Mouse (Mus musculus) heart, adult 2 months (tissue): ENCODE data around the gene Adamts9.

Source experiments
- CTCF ChIP-seq: fragments of 200-600 bp; IDR thresholded peaks from 2 replicates; pipeline ENCODE4 v1.8.1; 2022; ENCODE audit warnings: antibody characterized with exemption, mild to moderate bottlenecking, moderate library complexity
- POLR2A ChIP-seq: fragments of 200-500 bp; IDR thresholded peaks from 2 replicates; pipeline ENCODE4 v1.6.1; 2011; ENCODE audit warnings: mild to moderate bottlenecking, low read depth, low read length, control low read depth; ENCODE audit not compliant: insufficient read depth

DNA sequence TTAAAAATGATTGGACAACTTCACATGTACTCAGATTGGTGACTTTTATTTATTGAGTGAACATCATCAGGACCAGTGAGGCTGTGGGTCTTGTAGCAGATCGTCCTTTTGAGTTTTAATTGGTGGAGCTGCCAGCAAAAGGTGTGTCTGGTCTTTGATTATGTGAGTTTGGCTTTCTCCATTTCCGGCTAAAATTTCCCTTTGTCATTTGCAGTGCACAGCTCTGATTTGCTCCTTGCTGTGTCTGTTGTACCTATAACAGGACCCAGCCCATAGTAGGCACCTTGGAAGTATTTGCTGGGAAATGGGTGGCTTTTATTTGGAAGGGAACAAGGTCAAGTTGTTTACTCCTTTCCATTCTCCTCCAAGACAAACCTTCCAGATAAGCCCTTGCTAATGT is 99.8 kb downstream of the Adamts9 start:
- TF ChIP-seq CTCF (no peak), POLR2A (no peak)
